Mouse (Mus musculus) forebrain, embryonic 15.5 days (tissue): ENCODE results near the gene Psd4. TPM values are rescaled to one million over a fixed set of nuclear protein-coding genes. Genes with fewer than 3 reads are reported as not detected.

Experiments used
- ATAC-seq: fragments of 200-750 bp; cut with Nextera tagmentation; replicated peaks from 2 replicates; pipeline ENCODE4 v1.8.0; 2017; ENCODE audit warnings: mild to moderate bottlenecking, moderate TSS enrichment, moderate library complexity
- H3K27ac ChIP-seq: fragments of 300-500 bp; sonication (generic); replicated peaks from 2 replicates; pipeline ENCODE4 v1.5.1; 2015; ENCODE audit warnings: mild to moderate bottlenecking, inconsistent platforms
- H3K27me3 ChIP-seq: fragments of 300-500 bp; sonication (generic); 2 replicates; pipeline ENCODE4 v1.6.1; 2015; ENCODE audit warnings: inconsistent platforms
- H3K36me3 ChIP-seq: fragments of 300-500 bp; sonication (generic); 2 replicates; pipeline ENCODE4 v1.6.1; 2015; ENCODE audit warnings: mild to moderate bottlenecking, inconsistent platforms
- H3K4me1 ChIP-seq: fragments of 300-500 bp; sonication (generic); 2 replicates; pipeline ENCODE4 v1.6.1; 2015; ENCODE audit warnings: inconsistent platforms
- H3K4me2 ChIP-seq: fragments of 300-500 bp; sonication (generic); replicated peaks from 2 replicates; pipeline ENCODE4 v1.6.1; 2015; ENCODE audit warnings: mild to moderate bottlenecking, inconsistent platforms
- H3K4me3 ChIP-seq: fragments of 300-500 bp; sonication (generic); 2 replicates; pipeline ENCODE4 v1.5.1; 2015; ENCODE audit warnings: mild to moderate bottlenecking, inconsistent platforms
- H3K9ac ChIP-seq: fragments of 300-500 bp; sonication (generic); replicated peaks from 2 replicates; pipeline ENCODE4 v1.6.1; 2015; ENCODE audit warnings: mild to moderate bottlenecking, inconsistent platforms
- H3K9me3 ChIP-seq: fragments of 300-500 bp; sonication (generic); 2 replicates; pipeline ENCODE4 v1.6.1; 2016; ENCODE audit warnings: inconsistent platforms
- WGBS: fragments of 180-500 bp; shearing (Covaris S2); methylation state at CpG from one replicate; pipeline ENCODE4 v1.1.7; 2015; ENCODE audit warnings: mixed read lengths; 5-methylcytosine and 5-hydroxymethylcytosine counted together
- polyA plus RNA-seq: library from polyadenylated mRNA; unstranded; fragments of >200 nt; fragmentation: Nextera tagmentation; extraction: Ambion mirVana; gene quantifications from 2 replicates; pipeline ENCODE4 v1.2.1, GENCODE M21; 2015

Psd4 gene
- polyA plus RNA-seq, 1 experiment from 2014 or later: 0.59 TPM

GRCm38 (mm10) chr2:24363818-24364217 is 3.6 kb upstream of the Psd4 start:
- Histone ChIP-seq H3K4me3 (no peak overlapping the region), H3K27ac (no peak overlapping the region), H3K4me2 (no peak overlapping the region), H3K9ac (no peak overlapping the region), H3K36me3 (no peaks in the 10 kb centered on the region), H3K9me3 (no peaks in the 10 kb centered on the region), H3K27me3 (no peaks in the 10 kb centered on the region), H3K4me1 (peaks cover 4% of the 10 kb centered on the region)
- ATAC-seq: no peak
- WGBS: 79% methylated on average over 3 of the region's 3 CpGs

- Histone ChIP-seq H3K4me2 (no peak overlapping the region), H3K9ac (no peak overlapping the region), H3K36me3 (no peaks in the 10 kb centered on the region), H3K4me1 (peaks cover 4% of the 10 kb centered on the region), H3K9me3 (no peaks in the 10 kb centered on the region), H3K27me3 (no peaks in the 10 kb centered on the region), H3K27ac (no peak overlapping the region), H3K4me3 (no peak overlapping the region)
- 72% methylated on average over 12 of the region's 12 CpGs for WGBS
- ATAC-seq: no peak
Measured at GRCm38 (mm10) chr2:24366214-24366975, 985 bp upstream of the Psd4 start.

GRCm38 (mm10) chr2:24367895-24368261 is 498 bp downstream of the Psd4 start:
- 0 out of 2 replicates have a peak overlapping the region, but pooled peaks have one; percentile 35 for H3K9ac ChIP-seq

DNA sequence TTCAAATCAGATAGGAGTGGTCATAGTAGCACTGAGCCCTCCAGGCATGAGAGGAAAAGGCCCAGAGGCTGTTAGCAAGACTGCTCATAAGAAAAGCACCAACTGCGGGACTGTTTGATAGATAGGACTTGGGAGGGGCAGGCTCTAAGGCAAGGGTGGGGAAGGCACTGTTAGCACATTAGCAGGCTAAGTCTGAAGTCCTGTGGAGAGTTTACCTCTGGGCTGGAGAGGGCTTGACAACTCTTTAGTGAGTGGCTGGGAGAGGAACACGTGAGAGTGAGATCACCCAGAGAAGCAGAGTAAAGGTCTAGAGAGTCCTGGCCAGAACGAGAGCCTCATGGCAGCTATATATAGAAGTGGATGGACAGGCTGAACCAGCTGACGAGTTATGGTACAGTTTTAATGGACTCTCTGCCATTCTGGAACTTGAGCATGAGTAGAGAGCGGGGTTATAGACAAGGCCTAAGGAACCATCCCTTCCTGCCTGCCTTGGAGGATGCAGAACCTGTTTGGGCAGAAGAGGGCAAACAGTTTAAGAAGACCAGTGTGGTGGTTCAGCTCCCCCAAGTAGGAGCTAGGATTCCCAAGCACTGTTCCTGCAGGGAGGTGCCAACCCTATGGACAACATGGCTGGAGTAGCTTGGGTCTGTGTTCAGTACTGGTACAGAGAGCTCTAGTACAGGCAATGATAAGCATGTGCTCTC is 11.5 kb downstream of the Psd4 start:
- Histone ChIP-seq H3K4me3 (no peak overlapping the region), H3K36me3 (no peaks in the 10 kb centered on the region), H3K27me3 (no peaks in the 10 kb centered on the region), H3K4me2 (no peak overlapping the region), H3K9ac (no peak overlapping the region), H3K27ac (no peak overlapping the region), H3K4me1 (no peaks in the 10 kb centered on the region), H3K9me3 (no peaks in the 10 kb centered on the region)
- 88% methylated on average over 5 of the region's 5 CpGs for WGBS
- ATAC-seq: no peak

More at GRCm38 (mm10) chr2:24367895-24368261, 498 bp downstream of the Psd4 start:
- WGBS: 72% methylated on average over 4 of the region's 4 CpGs
- Histone ChIP-seq H3K36me3 (no peaks in the 10 kb centered on the region), H3K9me3 (no peaks in the 10 kb centered on the region), H3K27ac (no peak overlapping the region), H3K4me1 (peaks cover 4% of the 10 kb centered on the region), H3K27me3 (no peaks in the 10 kb centered on the region), H3K4me2 (peak overlapping the region; percentile 77), H3K4me3 (peak overlapping the region; percentile 42; the same call in 1 of the 2 replicates)
- ATAC-seq: no peak

DNA sequence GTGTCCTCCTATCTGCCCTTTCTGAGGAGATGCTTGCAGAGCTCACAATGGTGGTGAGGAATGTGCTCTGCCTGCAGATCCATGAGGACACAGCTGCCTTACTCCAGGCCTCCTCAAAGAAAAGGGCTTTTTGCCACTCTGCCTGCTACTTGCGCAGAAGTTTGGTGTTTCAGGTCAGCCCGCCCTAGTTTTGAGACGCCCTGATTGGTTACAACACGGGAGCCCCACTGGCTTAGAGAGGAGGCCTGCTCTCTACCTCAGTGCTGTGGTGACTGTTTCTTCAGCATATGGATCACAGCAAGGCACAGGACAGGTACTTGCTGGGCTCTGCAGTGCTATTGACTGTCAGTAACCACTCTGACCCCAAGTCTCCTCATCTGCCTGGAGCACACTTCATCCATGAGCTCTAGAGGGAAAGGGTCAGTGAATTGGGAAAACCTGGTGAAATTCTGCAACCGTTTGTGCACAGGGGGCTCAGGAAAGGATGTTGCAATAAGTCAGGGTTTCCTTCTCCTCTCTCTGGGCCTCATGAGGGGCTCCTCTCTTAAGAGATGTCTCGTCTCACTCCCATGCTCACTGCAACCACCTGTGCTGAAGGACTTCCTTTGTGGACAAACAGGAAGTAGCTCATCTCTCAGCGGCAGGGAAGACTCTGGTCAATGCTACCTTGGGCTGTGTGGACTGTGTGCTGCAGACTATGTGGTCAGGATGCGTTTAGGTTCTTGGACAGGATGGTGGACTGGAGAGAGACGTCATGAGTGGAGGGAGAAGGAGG is 15.3 kb downstream of the Psd4 start:
- Histone ChIP-seq H3K27ac (no peak overlapping the region), H3K27me3 (no peaks in the 10 kb centered on the region), H3K36me3 (no peaks in the 10 kb centered on the region), H3K4me2 (no peak overlapping the region), H3K9me3 (no peaks in the 10 kb centered on the region), H3K4me1 (no peaks in the 10 kb centered on the region), H3K9ac (no peak overlapping the region), H3K4me3 (no peak overlapping the region)
- no peak for ATAC-seq
- WGBS: 79% methylated on average over 9 of the region's 9 CpGs

DNA sequence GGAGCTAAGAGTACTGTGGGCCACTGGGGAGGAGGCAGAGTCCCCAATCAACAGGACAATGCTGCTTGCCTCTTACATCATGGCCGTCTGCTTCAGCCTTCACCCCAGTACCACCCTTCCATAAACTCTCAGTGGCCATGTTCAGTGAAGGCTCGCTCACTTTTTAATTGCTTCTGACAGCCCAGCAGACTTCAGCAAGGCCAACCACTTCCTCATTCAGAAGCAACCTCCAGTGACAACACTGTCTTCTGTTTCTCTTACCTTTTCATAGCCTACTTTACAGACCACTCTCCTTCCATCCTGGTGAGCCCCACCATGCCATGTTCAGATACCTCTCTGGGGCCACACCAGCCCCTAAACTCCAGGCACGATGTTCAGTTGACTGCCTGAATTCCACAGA is 16.3 kb downstream of the Psd4 start:
- Histone ChIP-seq H3K27me3 (no peaks in the 10 kb centered on the region), H3K4me1 (no peaks in the 10 kb centered on the region), H3K36me3 (no peaks in the 10 kb centered on the region), H3K9ac (no peak overlapping the region), H3K4me3 (no peak overlapping the region), H3K4me2 (no peak overlapping the region), H3K9me3 (no peaks in the 10 kb centered on the region), H3K27ac (no peak overlapping the region)
- ATAC-seq: no peak
- WGBS: 91% methylated on average over 3 of the region's 3 CpGs

- no peak overlapping the region for H3K4me3 ChIP-seq
- H3K36me3 ChIP-seq: no peaks in the 10 kb centered on the region
- H3K27ac ChIP-seq: no peak overlapping the region
- no peaks in the 10 kb centered on the region for H3K4me1 ChIP-seq
- no peak overlapping the region for H3K4me2 ChIP-seq
- H3K9me3 ChIP-seq: no peaks in the 10 kb centered on the region
- no peak for ATAC-seq
- no peaks in the 10 kb centered on the region for H3K27me3 ChIP-seq
- no peak overlapping the region for H3K9ac ChIP-seq
Measured at GRCm38 (mm10) chr2:24384393-24384792, 17.0 kb downstream of the Psd4 start.

DNA sequence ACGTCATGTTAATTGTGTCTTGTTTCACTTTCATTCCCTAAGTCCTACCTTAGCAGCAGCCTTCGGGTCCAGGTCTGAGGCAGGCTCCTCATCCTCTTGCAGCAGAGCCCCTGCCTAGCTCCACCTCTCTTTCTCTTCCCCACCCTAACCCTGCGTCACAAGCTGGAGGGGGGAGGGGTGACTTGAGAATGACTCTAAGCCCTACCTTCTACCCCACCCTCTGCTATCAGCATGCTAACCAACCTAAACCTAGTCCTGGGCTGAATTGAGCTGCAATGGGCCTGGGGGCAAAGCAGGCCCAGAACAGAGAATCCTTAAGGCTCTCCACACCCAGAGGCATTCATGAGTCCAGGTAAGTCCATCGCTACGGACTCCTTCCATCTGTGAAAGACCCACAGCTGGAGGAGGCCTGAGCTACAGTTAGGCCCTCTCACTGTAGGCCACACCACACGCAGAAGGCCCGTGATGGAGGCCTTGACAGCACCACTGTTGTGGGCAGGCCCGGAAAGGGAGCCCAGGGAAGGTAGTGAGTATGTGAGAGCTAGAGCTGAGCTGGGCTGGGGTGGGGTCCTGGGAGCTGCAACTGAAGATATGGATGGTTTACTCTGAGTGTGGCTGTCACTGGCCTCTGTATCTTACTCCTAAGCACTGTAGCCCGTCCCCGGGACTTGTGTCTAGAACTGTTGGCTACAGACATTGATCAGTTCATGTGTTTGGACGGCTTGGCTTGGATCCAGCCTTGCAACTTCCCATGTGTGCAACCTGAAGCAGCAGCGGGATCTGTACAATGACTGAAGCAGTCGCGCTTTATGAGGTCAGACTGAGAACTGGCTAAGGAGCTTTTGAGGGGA is 18.0 kb downstream of the Psd4 start:
- H3K4me3 ChIP-seq: no peak overlapping the region
- no peaks in the 10 kb centered on the region for H3K27me3 ChIP-seq
- no peak overlapping the region for H3K9ac ChIP-seq
- no peaks in the 10 kb centered on the region for H3K9me3 ChIP-seq
- no peaks in the 10 kb centered on the region for H3K4me1 ChIP-seq
- H3K4me2 ChIP-seq: no peak overlapping the region
- no peaks in the 10 kb centered on the region for H3K36me3 ChIP-seq
- 81% methylated on average over 14 of the region's 14 CpGs for WGBS
- no peak for ATAC-seq
- no peak overlapping the region for H3K27ac ChIP-seq

GRCm38 (mm10) chr2:24386158-24386963 is 19.0 kb downstream of the Psd4 start:
- Histone ChIP-seq H3K4me2 (no peak overlapping the region), H3K9me3 (no peaks in the 10 kb centered on the region), H3K4me3 (no peak overlapping the region), H3K27ac (no peak overlapping the region), H3K36me3 (no peaks in the 10 kb centered on the region), H3K9ac (no peak overlapping the region), H3K27me3 (no peaks in the 10 kb centered on the region), H3K4me1 (no peaks in the 10 kb centered on the region)
- 92% methylated on average over 21 of the region's 21 CpGs for WGBS
- no peak for ATAC-seq

- Histone ChIP-seq H3K4me3 (no peak overlapping the region), H3K36me3 (no peaks in the 10 kb centered on the region), H3K9ac (no peak overlapping the region), H3K4me2 (no peak overlapping the region), H3K4me1 (no peaks in the 10 kb centered on the region), H3K27ac (no peak overlapping the region), H3K9me3 (no peaks in the 10 kb centered on the region), H3K27me3 (no peaks in the 10 kb centered on the region)
- WGBS: 87% methylated on average over 2 of the region's 2 CpGs
- ATAC-seq: no peak
Measured at GRCm38 (mm10) chr2:24386964-24387320, 19.6 kb downstream of the Psd4 start.
